Mouse (Mus musculus) kidney, adult 2 months (tissue): ENCODE measurements around the gene Apba3.

Source experiments
- CTCF ChIP-seq: fragments of 200-500 bp; conservative IDR thresholded peaks from 2 replicates; pipeline ENCODE4 v1.5.1; 2011; ENCODE audit warnings: low read depth, mild to moderate bottlenecking, control low read depth, low read length, moderate library complexity, mixed read lengths; ENCODE audit not compliant: insufficient read depth, insufficient read length
- POLR2A ChIP-seq: fragments of 200-500 bp; IDR thresholded peaks from one replicate; pipeline ENCODE4 v1.6.1; 2011; ENCODE audit warnings: low read depth, low read length, control low read depth

GRCm38 (mm10) chr10:81242021-81242420 is 24.7 kb upstream of the Apba3 start:
- TF ChIP-seq POLR2A (no peak), CTCF (no peak)
